In genomic region chr13:24955091-24955490, GRCm38 (mm10) we compare ENCODE assay signal across 23 mouse cellular contexts. TPM values are rescaled to one million over a fixed set of nuclear protein-coding genes. Genes with fewer than 3 reads are reported as not detected.
DNase-seq lines count a peak whose midpoint lies in the region; ATAC-seq and TF ChIP-seq lines count a peak whose summit lies in the region.
"Had no signal": no experiment of that assay in that cellular context is flagged by ENCODE, and none has a peak within 500 bp of the region (broad histone marks: within the 10 kb centered on the region; RNA-seq: fewer than 3 reads in every experiment).

No protein-coding gene starts in this region.

- no peak for TF ChIP-seq EP300 in stomach, postnatal 0 days (optimal IDR thresholded peaks at IDR 0.05)

- 31% methylated on average over 11 of the region's 11 CpGs for WGBS in embryonic facial prominence, embryonic 14.5 days
- 42% methylated on average over 11 of the region's 11 CpGs for WGBS in embryonic facial prominence, embryonic 10.5 days
- WGBS in lung, embryonic 14.5 days, result 30% methylated on average over 11 of the region's 11 CpGs
- 44% methylated on average over 11 of the region's 11 CpGs for WGBS in stomach, embryonic 15.5 days
- 37% methylated on average over 11 of the region's 11 CpGs for WGBS in stomach, postnatal 0 days

- no peak for TF ChIP-seq CTCF in lung, embryonic 14.5 days (IDR thresholded peaks at IDR 0.05; ENCODE audit: low read depth)
- no peak for TF ChIP-seq CTCF in stomach, postnatal 0 days (IDR thresholded peaks at IDR 0.05; ENCODE audit: low read depth)

- H3K9me3 ChIP-seq in embryonic facial prominence, embryonic 14.5 days (ENCODE audit: control insufficient read depth, low read length), result no peaks in the 10 kb centered on the region
- no peaks in the 10 kb centered on the region for H3K9me3 ChIP-seq in embryonic facial prominence, embryonic 10.5 days
- H3K9me3 ChIP-seq in lung, embryonic 14.5 days (ENCODE audit: low read depth, low read length), result no peaks in the 10 kb centered on the region
- H3K9me3 ChIP-seq in stomach, embryonic 15.5 days, result no peaks in the 10 kb centered on the region
- H3K9me3 ChIP-seq in stomach, postnatal 0 days (ENCODE audit: control insufficient read depth, low read length), result no peaks in the 10 kb centered on the region
- H3K9me3 ChIP-seq: embryonic facial prominence, embryonic 12.5 days; forebrain, embryonic 12.5 days; forebrain, embryonic 15.5 days; G1E; hindbrain, embryonic 10.5 days; hindbrain, embryonic 13.5 days had no signal

- H3K9ac ChIP-seq in embryonic facial prominence, embryonic 14.5 days (ENCODE audit: low read depth, low read length), result no peak overlapping the region
- no peak overlapping the region for H3K9ac ChIP-seq in lung, embryonic 14.5 days
- H3K9ac ChIP-seq in stomach, embryonic 15.5 days, result no peak overlapping the region
- H3K9ac ChIP-seq in stomach, postnatal 0 days (ENCODE audit: low read length), result no peak overlapping the region
- H3K9ac ChIP-seq: embryonic facial prominence, embryonic 12.5 days; forebrain, embryonic 12.5 days; forebrain, embryonic 15.5 days; hindbrain, embryonic 13.5 days had no signal

- no peak overlapping the region for H3K4me3 ChIP-seq in embryonic facial prominence, embryonic 14.5 days (ENCODE audit: low read depth, low read length)
- H3K4me3 ChIP-seq in embryonic facial prominence, embryonic 10.5 days, result no peak overlapping the region
- H3K4me3 ChIP-seq in lung, embryonic 14.5 days (ENCODE audit: low read depth, low read length), result no peak overlapping the region
- no peak overlapping the region for H3K4me3 ChIP-seq in stomach, embryonic 15.5 days (replicated peaks)
- H3K4me3 ChIP-seq in stomach, postnatal 0 days (ENCODE audit: low read depth, low read length), result no peak overlapping the region
- H3K4me3 ChIP-seq: embryonic facial prominence, embryonic 12.5 days; erythroblast, embryonic 14.5 days; forebrain, embryonic 12.5 days; forebrain, embryonic 15.5 days; hindbrain, embryonic 10.5 days; hindbrain, embryonic 13.5 days had no signal

- ATAC-seq in cerebellum, adult (ENCODE audit: insufficient number of reproducible peaks, low FRiP score, low TSS enrichment), result peak; percentile 36; the same call in 1 of the 2 replicates
- ATAC-seq in embryonic facial prominence, embryonic 14.5 days (ENCODE audit: low read depth), result 0 out of 2 replicates have a peak, but pooled peaks have one; percentile 6
- ATAC-seq in lung, embryonic 14.5 days (ENCODE audit: insufficient read depth), result no peak; the same call in 1 of the 2 replicates
- no peak for ATAC-seq in stomach, embryonic 15.5 days (ENCODE audit: insufficient read depth, low FRiP score, low read depth)
- no peak for ATAC-seq in stomach, postnatal 0 days (ENCODE audit: low FRiP score, low TSS enrichment)
- ATAC-seq: forebrain, embryonic 15.5 days; hindbrain, embryonic 16.5 days; Patski had no signal

- DNase-seq in cerebellum, postnatal 4 days (ENCODE audit: low spot score in 2 of 2), result no peak
- DNase-seq in embryonic facial prominence, embryonic 14.5 days (ENCODE audit: low spot score), result no peak
- DNase-seq in embryonic facial prominence, embryonic 10.5 days (ENCODE audit: low spot score), result no peak
- DNase-seq in lung, embryonic 14.5 days, result no peak
- no peak for DNase-seq in lung, adult 18-20 months
- no peak for DNase-seq in stomach, postnatal 0 days (ENCODE audit: low spot score)
- DNase-seq: adrenal gland, postnatal 10 days; adrenal gland, postnatal 36 days; cerebellum, adult 11 months; gastrocnemius, postnatal 36 days; heart, postnatal 36 days had no signal

- H3K27ac ChIP-seq in embryonic facial prominence, embryonic 14.5 days (replicated peaks; ENCODE audit: low read depth, low read length), result no peak overlapping the region
- no peak overlapping the region for H3K27ac ChIP-seq in embryonic facial prominence, embryonic 10.5 days (replicated peaks)
- H3K27ac ChIP-seq in lung, embryonic 14.5 days (ENCODE audit: low read depth), result peak overlapping the region; percentile 16; the same call in 1 of the 2 replicates
- 0 out of 2 replicates have a peak overlapping the region, but pooled peaks have one; percentile 18 for H3K27ac ChIP-seq in stomach, embryonic 15.5 days
- no peak overlapping the region for H3K27ac ChIP-seq in stomach, postnatal 0 days (replicated peaks)
- H3K27ac ChIP-seq: embryonic facial prominence, embryonic 12.5 days; forebrain, embryonic 12.5 days; forebrain, embryonic 15.5 days; hindbrain, embryonic 10.5 days; hindbrain, embryonic 13.5 days had no signal

- H3K4me1 ChIP-seq in embryonic facial prominence, embryonic 14.5 days (ENCODE audit: control insufficient read depth, insufficient read depth, low read length), result peaks cover 4% of the 10 kb centered on the region; the same call in 1 of the 2 replicates
- peaks cover 3% of the 10 kb centered on the region; the same call in 1 of the 2 replicates for H3K4me1 ChIP-seq in embryonic facial prominence, embryonic 10.5 days
- no peaks in the 10 kb centered on the region for H3K4me1 ChIP-seq in lung, embryonic 14.5 days (ENCODE audit: insufficient read depth)
- H3K4me1 ChIP-seq in stomach, embryonic 15.5 days, result no peaks in the 10 kb centered on the region
- H3K4me1 ChIP-seq in stomach, postnatal 0 days (replicated peaks; ENCODE audit: control insufficient read depth, insufficient read depth), result no peaks in the 10 kb centered on the region
- H3K4me1 ChIP-seq: forebrain, embryonic 12.5 days; forebrain, embryonic 15.5 days; hindbrain, embryonic 13.5 days had no signal

- H3K27me3 ChIP-seq in embryonic facial prominence, embryonic 14.5 days (replicated peaks; ENCODE audit: control insufficient read depth, insufficient read depth, low read length), result no peaks in the 10 kb centered on the region
- H3K27me3 ChIP-seq in embryonic facial prominence, embryonic 10.5 days (replicated peaks; ENCODE audit: low read depth, poor library complexity, severe bottlenecking), result peaks cover 18% of the 10 kb centered on the region; the same call in 1 of the 2 replicates
- no peaks in the 10 kb centered on the region for H3K27me3 ChIP-seq in lung, embryonic 14.5 days (ENCODE audit: insufficient read depth, low read length)
- no peaks in the 10 kb centered on the region for H3K27me3 ChIP-seq in stomach, embryonic 15.5 days (replicated peaks)
- no peaks in the 10 kb centered on the region for H3K27me3 ChIP-seq in stomach, postnatal 0 days (ENCODE audit: control insufficient read depth, insufficient read depth, low read length)
- H3K27me3 ChIP-seq: forebrain, embryonic 12.5 days; forebrain, embryonic 15.5 days; hindbrain, embryonic 13.5 days; Patski had no signal

- H3K4me2 ChIP-seq in embryonic facial prominence, embryonic 14.5 days (ENCODE audit: low read depth, low read length), result no peak overlapping the region
- no peak overlapping the region for H3K4me2 ChIP-seq in lung, embryonic 14.5 days
- H3K4me2 ChIP-seq in stomach, embryonic 15.5 days, result no peak overlapping the region
- H3K4me2 ChIP-seq in stomach, postnatal 0 days (replicated peaks; ENCODE audit: low read depth), result no peak overlapping the region
- H3K4me2 ChIP-seq: embryonic facial prominence, embryonic 12.5 days; forebrain, embryonic 12.5 days; forebrain, embryonic 15.5 days; heart, embryonic 11.5 days; hindbrain, embryonic 13.5 days had no signal

- no peaks in the 10 kb centered on the region for H3K36me3 ChIP-seq in embryonic facial prominence, embryonic 14.5 days (ENCODE audit: control insufficient read depth, insufficient read depth, low read length)
- H3K36me3 ChIP-seq in embryonic facial prominence, embryonic 10.5 days (replicated peaks), result no peaks in the 10 kb centered on the region
- no peaks in the 10 kb centered on the region for H3K36me3 ChIP-seq in lung, embryonic 14.5 days (ENCODE audit: insufficient read depth)
- H3K36me3 ChIP-seq in stomach, embryonic 15.5 days, result no peaks in the 10 kb centered on the region
- H3K36me3 ChIP-seq in stomach, postnatal 0 days (ENCODE audit: control insufficient read depth, insufficient read depth, low read length), result no peaks in the 10 kb centered on the region
- H3K36me3 ChIP-seq: embryonic facial prominence, embryonic 12.5 days; forebrain, embryonic 12.5 days; forebrain, embryonic 15.5 days; G1E; hindbrain, embryonic 10.5 days; hindbrain, embryonic 13.5 days had no signal

RNA-seq across cellular contexts. Expression of gene Gpld1, which starts 12.1 kb away (rescaled TPM):
- polyA plus RNA-seq in embryonic facial prominence, embryonic 14.5 days (2014; fragmentation: Nextera tagmentation; extraction: Ambion mirVana), result 1.7 and 2.2 TPM in 2 replicates
- polyA plus RNA-seq in embryonic facial prominence, embryonic 10.5 days (2016; fragmentation: Nextera tagmentation; extraction: Ambion mirVana), result 0.23 and 0.79 TPM in 2 replicates
- polyA plus RNA-seq in lung, embryonic 14.5 days (2014; fragmentation: Nextera tagmentation; extraction: Ambion mirVana), result 1.4 and 1.6 TPM in 2 replicates
- polyA plus RNA-seq in stomach, embryonic 15.5 days (2015; fragmentation: Nextera tagmentation; extraction: Ambion mirVana), result 3.1 and 3.2 TPM in 2 replicates
- 25.6 and 26.0 TPM in 2 replicates for polyA plus RNA-seq in stomach, postnatal 0 days (2015; fragmentation: Nextera tagmentation; extraction: Ambion mirVana)
- polyA plus RNA-seq: erythroblast, embryonic 14.5 days had no signal

RNA-seq across cellular contexts. Expression of gene Aldh5a1, which starts 17.6 kb away (rescaled TPM):
- 4.3 and 5.6 TPM in 2 replicates for polyA plus RNA-seq in embryonic facial prominence, embryonic 14.5 days (2014; fragmentation: Nextera tagmentation; extraction: Ambion mirVana)
- 5.6 and 6.0 TPM in 2 replicates for polyA plus RNA-seq in embryonic facial prominence, embryonic 10.5 days (2016; fragmentation: Nextera tagmentation; extraction: Ambion mirVana)
- polyA plus RNA-seq in lung, embryonic 14.5 days (2014; fragmentation: Nextera tagmentation; extraction: Ambion mirVana), result 8.5 and 9.4 TPM in 2 replicates
- polyA plus RNA-seq in stomach, embryonic 15.5 days (2015; fragmentation: Nextera tagmentation; extraction: Ambion mirVana), result 9.5 and 11.2 TPM in 2 replicates
- 6.1 and 6.4 TPM in 2 replicates for polyA plus RNA-seq in stomach, postnatal 0 days (2015; fragmentation: Nextera tagmentation; extraction: Ambion mirVana)
- polyA plus RNA-seq: erythroblast, embryonic 14.5 days; G1E had no signal

Comparison
In these comparisons a context has a peak if more than half of its experiments do, and no peak if none do; other contexts are left out.
1. H3K27ac ChIP-seq: peak in lung, embryonic 14.5 days (single experiment) and stomach, embryonic 15.5 days (single experiment); none in embryonic facial prominence, embryonic 14.5 days (single experiment), embryonic facial prominence, embryonic 10.5 days (single experiment) and stomach, postnatal 0 days (single experiment).
2. ATAC-seq: peak in cerebellum, adult (single experiment) and embryonic facial prominence, embryonic 14.5 days (single experiment); none in lung, embryonic 14.5 days (single experiment), stomach, embryonic 15.5 days (single experiment) and stomach, postnatal 0 days (single experiment).